Mouse (Mus musculus) neural tube, embryonic 12.5 days (tissue): ENCODE data around the gene Csk. TPM values are rescaled to one million over a fixed set of nuclear protein-coding genes. Genes with fewer than 3 reads are reported as not detected.

Source experiments
- ATAC-seq: fragments of 200-750 bp; cut with Nextera tagmentation; 2 replicates; pipeline ENCODE4 v1.8.0; 2017; ENCODE audit warnings: low read depth, mild to moderate bottlenecking, moderate TSS enrichment, moderate library complexity; ENCODE audit not compliant: low FRiP score
- H3K27ac ChIP-seq: fragments of 300-500 bp; sonication (generic); 2 replicates; pipeline ENCODE4 v1.5.1; 2016
- H3K27me3 ChIP-seq: fragments of 300-500 bp; sonication (generic); replicated peaks from 2 replicates; pipeline ENCODE4 v1.6.1; 2016; ENCODE audit warnings: mild to moderate bottlenecking
- H3K36me3 ChIP-seq: fragments of 300-500 bp; sonication (generic); 2 replicates; pipeline ENCODE4 v1.6.1; 2016; ENCODE audit warnings: mild to moderate bottlenecking
- H3K4me1 ChIP-seq: fragments of 300-500 bp; sonication (generic); 2 replicates; pipeline ENCODE4 v1.6.1; 2016
- H3K4me2 ChIP-seq: fragments of 300-500 bp; sonication (generic); replicated peaks from 2 replicates; pipeline ENCODE4 v1.6.1; 2016; ENCODE audit warnings: mild to moderate bottlenecking
- H3K4me3 ChIP-seq: fragments of 300-500 bp; sonication (generic); 2 replicates; pipeline ENCODE4 v1.5.1; 2016
- H3K9ac ChIP-seq: fragments of 300-500 bp; sonication (generic); 2 replicates; pipeline ENCODE4 v1.6.1; 2016; ENCODE audit warnings: mild to moderate bottlenecking
- H3K9me3 ChIP-seq: fragments of 300-500 bp; sonication (generic); 2 replicates; pipeline ENCODE4 v1.6.1; 2016; ENCODE audit warnings: mild to moderate bottlenecking
- WGBS: fragments of 180-500 bp; shearing (Covaris S2); methylation state at CpG from one replicate; pipeline ENCODE4 v1.1.7; 2016; 5-methylcytosine and 5-hydroxymethylcytosine counted together
- polyA plus RNA-seq: library from polyadenylated mRNA; unstranded; fragments of >200 nt; fragmentation: Nextera tagmentation; extraction: Ambion mirVana; gene quantifications from 2 replicates; pipeline ENCODE4 v1.2.1, GENCODE M21; 2016

Csk gene
- polyA plus RNA-seq, 1 experiment from 2014 or later, result 40.3 TPM

DNA sequence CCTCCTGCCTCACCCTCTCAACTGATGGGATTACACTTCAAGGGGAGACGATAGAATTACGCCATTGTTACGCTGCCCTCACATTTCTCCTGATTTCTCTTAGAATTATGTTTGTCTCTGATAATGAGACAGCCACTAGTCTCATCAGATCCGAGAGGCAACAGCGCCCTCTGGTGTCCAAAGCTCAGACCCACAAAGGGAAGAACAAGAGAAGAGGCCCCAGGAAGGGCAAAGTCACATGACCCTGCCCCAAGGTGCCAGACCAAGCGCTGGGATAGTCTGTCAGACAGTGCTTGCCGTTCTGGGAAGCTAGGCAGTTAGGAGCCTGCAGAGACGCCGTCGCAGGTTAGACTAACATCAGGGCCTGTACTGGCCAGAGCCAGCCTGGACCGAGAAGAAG is 2.3 kb upstream of the Csk start:
- 4% methylated on average over 11 of the region's 11 CpGs for WGBS
- H3K9ac ChIP-seq, result peak overlapping the region; percentile 35; the same call in 1 of the 2 replicates
- no peaks in the 10 kb centered on the region for H3K27me3 ChIP-seq
- no peaks in the 10 kb centered on the region for H3K9me3 ChIP-seq
- no peak overlapping the region for H3K27ac ChIP-seq
- H3K4me3 ChIP-seq, result no peak overlapping the region
- ATAC-seq, result peak; percentile 76
- peak overlapping the region; percentile 55 for H3K4me2 ChIP-seq
- H3K4me1 ChIP-seq, result peaks cover 10% of the 10 kb centered on the region
- no peaks in the 10 kb centered on the region for H3K36me3 ChIP-seq

DNA sequence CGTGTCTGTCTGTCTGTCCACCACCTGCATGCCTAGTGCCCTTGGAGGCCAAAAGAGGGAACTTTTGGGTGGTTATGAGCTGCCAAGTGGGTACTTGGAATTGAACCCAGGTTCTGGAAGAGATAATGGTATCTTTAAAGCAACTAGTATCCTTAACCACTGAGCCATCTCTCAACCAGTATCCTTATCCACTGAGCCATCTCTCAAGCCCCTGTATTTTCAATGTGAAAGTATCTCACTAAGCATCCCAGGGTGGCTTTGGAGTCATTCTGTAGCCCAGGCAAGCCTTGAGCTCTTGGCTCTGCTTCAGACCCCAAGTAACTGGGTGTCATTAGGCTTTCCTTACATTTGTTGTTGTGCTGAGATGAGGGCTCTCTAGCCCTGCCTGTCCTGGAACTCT is 1.5 kb upstream of the Csk start:
- ATAC-seq, result no peak
- 88% methylated on average over 1 of the region's 1 CpGs for WGBS
- H3K36me3 ChIP-seq, result no peaks in the 10 kb centered on the region
- no peaks in the 10 kb centered on the region for H3K27me3 ChIP-seq
- no peaks in the 10 kb centered on the region for H3K9me3 ChIP-seq
- H3K4me1 ChIP-seq, result peaks cover 16% of the 10 kb centered on the region
- no peak overlapping the region for H3K4me2 ChIP-seq
- no peak overlapping the region for H3K4me3 ChIP-seq
- H3K9ac ChIP-seq, result no peak overlapping the region
- H3K27ac ChIP-seq, result no peak overlapping the region

DNA sequence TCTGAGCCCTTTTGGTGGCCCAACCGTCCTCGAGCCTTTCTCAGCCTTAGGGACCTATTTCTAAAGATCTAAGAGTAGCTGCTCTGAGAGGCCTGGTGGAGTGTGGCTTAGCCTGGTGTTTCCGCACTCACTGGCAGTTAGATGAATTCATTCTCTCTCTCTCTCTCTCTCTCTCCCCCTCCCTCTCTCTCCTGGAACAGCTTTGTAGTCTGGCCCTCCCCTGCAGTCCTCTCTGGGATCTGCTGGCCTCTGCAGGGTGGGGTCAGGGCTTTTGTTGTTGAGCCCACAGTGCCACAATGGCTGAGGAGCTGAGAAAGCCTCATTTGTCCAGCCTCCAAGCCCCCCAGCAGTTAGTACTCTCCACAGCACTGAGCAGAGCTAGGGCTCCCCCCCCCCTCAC is 576 bp downstream of the Csk start:
- H3K4me3 ChIP-seq, result no peak overlapping the region
- no peaks in the 10 kb centered on the region for H3K27me3 ChIP-seq
- H3K27ac ChIP-seq, result no peak overlapping the region
- peaks cover 16% of the 10 kb centered on the region for H3K4me1 ChIP-seq
- no peak overlapping the region; the same call in 1 of the 2 replicates for H3K9ac ChIP-seq
- no peak overlapping the region for H3K4me2 ChIP-seq
- H3K36me3 ChIP-seq, result no peaks in the 10 kb centered on the region
- H3K9me3 ChIP-seq, result no peaks in the 10 kb centered on the region
- no peak for ATAC-seq
- 18% methylated on average over 3 of the region's 3 CpGs for WGBS

DNA sequence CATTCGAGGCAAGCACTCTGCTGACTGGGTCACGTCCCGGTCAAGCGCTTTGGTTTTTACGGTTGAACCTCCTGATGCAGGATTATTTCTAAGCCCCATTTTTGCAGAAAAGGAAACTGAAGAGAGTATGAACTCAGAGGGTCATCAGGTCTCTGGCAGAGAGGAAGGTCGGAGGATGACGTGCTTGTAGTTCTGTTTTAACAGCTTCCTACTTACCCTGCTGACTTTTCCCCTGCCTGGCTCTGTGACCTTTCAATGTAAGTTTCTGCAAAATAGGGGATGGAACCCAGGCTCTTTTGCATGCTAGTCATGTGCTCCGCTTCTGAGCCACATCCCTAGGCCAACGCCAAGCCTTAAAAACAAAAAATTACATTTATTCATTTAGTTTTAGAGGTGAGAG is 1.1 kb downstream of the Csk start:
- Histone ChIP-seq H3K36me3 (no peaks in the 10 kb centered on the region), H3K9me3 (no peaks in the 10 kb centered on the region), H3K9ac (no peak overlapping the region), H3K4me3 (no peak overlapping the region), H3K27me3 (no peaks in the 10 kb centered on the region), H3K27ac (no peak overlapping the region), H3K4me2 (no peak overlapping the region), H3K4me1 (peaks cover 16% of the 10 kb centered on the region)
- no peak for ATAC-seq
- 68% methylated on average over 9 of the region's 9 CpGs for WGBS

DNA sequence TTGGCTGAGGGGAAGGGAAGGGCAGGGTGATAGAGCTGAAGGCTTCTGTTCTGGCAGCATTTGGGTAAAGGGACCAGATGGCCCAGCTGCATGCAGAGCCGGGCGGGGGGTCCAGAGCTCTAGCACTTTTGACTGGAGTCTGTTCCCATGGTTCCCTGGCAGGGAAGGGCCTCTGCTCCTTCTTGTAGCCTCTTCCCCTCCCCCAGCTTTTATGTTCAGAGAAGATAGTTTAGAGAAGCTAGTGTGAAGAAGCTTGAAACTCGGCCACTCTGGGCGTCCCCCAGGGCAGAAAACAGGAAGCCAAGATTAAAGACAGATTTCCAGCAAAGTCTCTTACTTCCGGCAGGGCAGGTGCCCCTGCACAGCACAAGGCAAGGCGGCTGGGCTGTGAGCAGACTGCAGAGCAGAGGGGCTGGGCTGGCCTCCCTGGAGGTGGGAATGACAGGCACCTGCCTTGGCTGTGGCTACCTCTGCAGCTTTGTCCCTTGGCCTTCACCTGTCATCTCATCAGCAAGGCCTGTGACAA is 2.6 kb downstream of the Csk start:
- Histone ChIP-seq H3K9me3 (no peaks in the 10 kb centered on the region), H3K4me2 (no peak overlapping the region), H3K36me3 (no peaks in the 10 kb centered on the region), H3K4me1 (peaks cover 16% of the 10 kb centered on the region), H3K27ac (no peak overlapping the region), H3K27me3 (no peaks in the 10 kb centered on the region), H3K9ac (no peak overlapping the region), H3K4me3 (no peak overlapping the region)
- ATAC-seq, result no peak
- 37% methylated on average over 6 of the region's 6 CpGs for WGBS

DNA sequence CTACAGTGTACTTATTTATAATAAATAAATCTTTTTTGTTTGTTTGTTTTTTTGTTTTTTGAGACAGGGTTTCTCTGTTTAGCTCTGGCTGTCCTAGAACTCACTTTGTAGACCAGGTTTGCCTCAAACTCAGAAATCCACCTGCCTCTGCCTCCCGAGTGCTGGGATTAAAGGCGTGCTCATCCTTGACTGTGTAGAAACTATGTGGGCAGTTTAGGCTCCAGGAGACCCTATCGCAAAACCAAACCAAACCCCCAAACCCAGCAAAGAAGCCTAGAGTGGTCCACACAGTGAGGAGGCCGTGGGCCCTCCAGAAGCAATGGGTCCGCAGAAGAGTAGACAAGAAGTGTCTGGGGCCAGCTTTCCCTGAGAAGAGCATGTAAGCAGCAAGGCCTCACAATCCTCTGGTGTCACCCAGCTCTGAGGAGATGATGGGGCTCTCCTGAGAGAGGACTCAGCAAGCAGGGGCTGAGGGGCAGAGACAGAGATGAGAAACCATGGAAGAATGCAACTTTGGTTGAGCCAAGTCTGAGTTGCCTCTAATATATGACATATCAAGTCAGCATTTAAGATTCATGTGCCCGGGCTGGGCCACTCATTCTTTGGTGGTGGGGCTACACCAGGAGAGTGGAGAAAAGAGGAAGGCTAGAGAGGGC is 3.2 kb downstream of the Csk start:
- Histone ChIP-seq H3K9me3 (no peaks in the 10 kb centered on the region), H3K27me3 (no peaks in the 10 kb centered on the region), H3K36me3 (no peaks in the 10 kb centered on the region), H3K27ac (no peak overlapping the region), H3K4me3 (no peak overlapping the region), H3K4me2 (no peak overlapping the region), H3K4me1 (peaks cover 17% of the 10 kb centered on the region), H3K9ac (no peak overlapping the region)
- no peak for ATAC-seq
- WGBS, result 93% methylated on average over 6 of the region's 6 CpGs

DNA sequence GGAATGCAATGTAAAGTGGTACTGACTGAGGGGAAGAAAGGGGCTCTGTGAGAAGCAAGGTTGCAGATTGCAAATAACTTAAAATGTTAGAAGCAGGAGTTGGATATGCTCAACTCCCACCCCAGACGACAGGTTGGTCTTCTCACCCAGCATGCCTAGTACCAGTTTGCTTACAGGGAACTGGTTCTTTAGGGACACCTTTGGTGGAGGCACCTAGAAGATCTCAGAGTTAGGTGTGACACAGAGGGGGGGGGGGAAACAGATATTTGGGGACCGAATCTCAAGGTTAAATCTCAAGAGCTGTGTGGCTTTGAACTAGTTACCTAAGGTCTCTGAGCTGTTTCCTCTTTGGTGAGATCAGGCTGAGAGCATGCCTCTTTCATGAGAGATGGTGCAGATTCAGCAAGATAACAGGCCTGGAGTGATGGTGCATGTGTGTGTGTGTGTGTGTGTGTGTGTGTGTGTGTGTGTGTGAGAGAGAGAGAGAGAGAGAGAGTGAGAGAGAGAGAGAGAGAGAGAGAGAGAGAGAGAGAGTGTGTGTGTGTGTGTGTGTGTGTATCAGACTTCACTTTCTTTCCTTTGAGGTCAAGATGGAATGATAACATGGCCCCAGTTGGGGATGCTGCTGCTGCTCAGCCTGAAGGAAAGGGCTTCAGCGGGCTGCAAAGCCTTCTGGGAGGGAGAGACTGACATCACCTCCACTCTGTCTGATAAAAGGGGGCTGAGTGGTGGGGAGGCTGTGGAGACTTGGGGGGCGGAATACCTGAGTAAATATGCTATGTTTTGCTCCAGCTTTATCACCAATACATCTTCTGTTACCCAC is 5.9 kb downstream of the Csk start:
- H3K4me2 ChIP-seq, result no peak overlapping the region
- WGBS, result 80% methylated on average over 4 of the region's 4 CpGs
- ATAC-seq, result no peak
- H3K9ac ChIP-seq, result no peak overlapping the region
- no peaks in the 10 kb centered on the region for H3K36me3 ChIP-seq
- no peak overlapping the region for H3K4me3 ChIP-seq
- no peaks in the 10 kb centered on the region for H3K9me3 ChIP-seq
- H3K4me1 ChIP-seq, result peaks cover 34% of the 10 kb centered on the region
- no peak overlapping the region for H3K27ac ChIP-seq
- H3K27me3 ChIP-seq, result no peaks in the 10 kb centered on the region

DNA sequence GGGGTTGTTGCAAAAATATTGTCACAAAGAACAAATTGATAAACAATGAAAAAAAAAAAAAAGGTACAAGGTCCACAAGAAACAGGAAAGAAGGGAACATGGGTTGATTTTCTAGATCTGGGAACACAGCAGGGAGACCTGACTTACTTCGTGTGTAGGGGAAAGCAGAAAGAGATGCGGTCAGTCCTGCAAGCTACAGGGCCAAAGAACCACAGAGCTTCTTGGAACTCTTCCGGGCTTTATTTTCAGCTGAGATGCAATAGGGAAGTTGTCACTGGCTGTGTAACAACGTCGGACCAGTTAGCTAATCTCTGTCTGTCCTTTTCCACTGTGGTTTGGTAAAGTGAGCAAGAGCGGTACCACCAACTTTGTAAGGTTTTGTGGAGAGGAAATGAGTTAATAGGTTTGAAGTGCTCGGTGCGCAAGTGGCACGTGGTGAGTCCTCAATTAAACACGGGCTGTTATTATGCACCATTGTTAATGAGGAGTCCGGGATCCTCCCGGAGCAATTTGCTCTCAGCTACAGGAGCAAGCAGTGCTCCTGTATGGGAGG is 6.8 kb downstream of the Csk start:
- Histone ChIP-seq H3K4me3 (no peak overlapping the region), H3K4me1 (peaks cover 43% of the 10 kb centered on the region), H3K27ac (no peak overlapping the region), H3K27me3 (no peaks in the 10 kb centered on the region), H3K4me2 (no peak overlapping the region), H3K9ac (no peak overlapping the region), H3K9me3 (no peaks in the 10 kb centered on the region), H3K36me3 (peaks cover 7% of the 10 kb centered on the region; the same call in 1 of the 2 replicates)
- no peak for ATAC-seq
- WGBS, result 62% methylated on average over 12 of the region's 12 CpGs

DNA sequence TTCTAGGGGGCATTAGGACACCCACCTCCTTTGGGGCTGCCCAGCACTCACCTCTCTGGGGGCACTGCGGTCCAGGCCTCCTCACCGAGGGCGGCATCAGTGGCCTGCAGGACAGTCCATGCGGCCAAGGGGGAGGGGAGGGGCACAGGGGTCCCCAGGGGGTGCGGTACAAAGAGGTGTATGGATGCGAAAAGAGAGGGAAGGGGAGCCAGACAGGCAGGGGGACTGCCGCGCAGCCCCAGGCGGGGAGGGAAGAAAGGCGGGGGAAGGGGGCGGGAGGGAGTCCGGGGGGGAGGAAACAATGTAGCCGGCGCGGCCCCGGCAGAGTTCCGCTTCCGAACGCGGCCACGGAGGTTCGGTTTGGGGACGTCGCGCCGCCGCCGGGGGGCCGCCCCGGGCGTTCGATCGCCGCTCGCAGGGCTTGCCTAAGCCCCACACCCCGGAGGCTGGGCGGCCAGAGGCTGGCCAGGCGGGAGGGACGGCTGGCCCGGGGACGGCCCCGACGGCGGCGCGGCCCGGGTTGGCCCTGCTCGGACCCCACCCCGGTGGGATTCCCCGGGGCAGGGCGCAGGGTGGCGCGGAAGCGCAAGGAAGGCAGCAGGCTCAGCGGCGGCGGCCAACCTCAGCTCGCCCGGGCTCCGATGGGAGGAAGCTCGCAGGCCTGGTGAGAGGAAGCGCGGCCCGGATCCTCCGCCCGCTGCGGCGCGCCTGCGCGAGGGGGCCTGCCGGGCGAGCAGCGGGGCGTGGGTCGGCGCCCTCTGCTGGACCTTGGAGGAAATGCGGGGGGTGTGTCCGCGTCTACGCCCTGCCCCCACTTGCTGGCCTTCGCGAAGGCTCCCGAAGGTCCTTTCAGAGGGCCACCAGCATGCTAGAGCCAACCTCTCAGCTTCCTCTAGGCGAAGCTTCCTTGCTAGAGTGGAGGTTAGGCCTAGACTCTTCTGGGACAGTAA is 8.2 kb downstream of the Csk start:
- Histone ChIP-seq H3K27ac (peak overlapping the region; percentile 84), H3K4me3 (peak overlapping the region; percentile 99), H3K9me3 (no peaks in the 10 kb centered on the region), H3K36me3 (peaks cover 9% of the 10 kb centered on the region; the same call in 1 of the 2 replicates), H3K27me3 (no peaks in the 10 kb centered on the region), H3K4me1 (peaks cover 48% of the 10 kb centered on the region), H3K4me2 (peak overlapping the region; percentile 94), H3K9ac (peak overlapping the region; percentile 99)
- WGBS, result under 1% methylated on average over 81 of the region's 85 CpGs
- peak; percentile 81 for ATAC-seq

DNA sequence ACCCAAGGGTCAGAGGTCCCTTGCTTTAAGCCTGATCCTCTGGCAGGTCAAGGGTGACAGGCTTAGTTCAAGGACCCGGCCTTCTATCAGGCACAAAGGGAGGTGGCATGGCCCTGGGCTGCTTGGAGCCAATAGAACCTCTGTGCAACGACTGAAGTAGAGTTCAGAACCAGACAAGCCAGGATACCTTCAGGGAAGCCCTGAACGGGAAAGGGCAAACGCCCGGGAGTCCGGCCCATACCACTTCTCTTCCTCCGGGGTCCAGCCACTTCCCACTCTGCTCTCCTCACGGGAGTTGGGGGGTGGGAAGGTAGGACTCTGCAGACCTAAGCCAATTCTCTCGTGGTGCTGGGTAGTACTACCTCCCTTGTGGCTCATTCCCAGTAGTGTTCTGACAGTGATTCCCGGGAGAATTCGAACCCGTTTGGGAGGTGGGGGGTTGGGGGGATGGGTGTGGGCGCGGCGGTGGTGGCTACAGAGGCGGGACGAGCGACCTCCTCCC is 8.9 kb downstream of the Csk start:
- under 1% methylated on average over 18 of the region's 18 CpGs for WGBS
- peak; percentile 32; the same call in 1 of the 2 replicates for ATAC-seq
- Histone ChIP-seq H3K4me2 (peak overlapping the region; percentile 94), H3K9ac (peak overlapping the region; percentile 99), H3K27me3 (no peaks in the 10 kb centered on the region), H3K36me3 (peaks cover 9% of the 10 kb centered on the region; the same call in 1 of the 2 replicates), H3K9me3 (no peaks in the 10 kb centered on the region), H3K4me1 (peaks cover 55% of the 10 kb centered on the region), H3K4me3 (peak overlapping the region; percentile 99), H3K27ac (no peak overlapping the region)

DNA sequence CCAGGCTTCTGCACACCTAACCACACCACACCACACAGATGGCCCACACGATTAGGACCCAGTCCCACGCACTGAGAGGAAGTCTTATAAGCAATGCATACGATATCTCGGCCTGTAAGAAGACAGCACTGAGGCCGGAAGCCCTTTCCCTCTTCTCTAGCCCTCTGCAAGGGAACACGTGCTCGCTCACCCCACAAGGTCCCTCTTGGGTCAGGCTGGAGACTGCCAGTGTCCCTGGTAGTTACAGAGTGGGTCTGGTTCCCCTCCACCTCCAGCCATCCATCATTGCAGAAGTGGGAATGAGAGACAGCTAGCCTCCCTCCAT is 9.6 kb downstream of the Csk start:
- Histone ChIP-seq H3K27me3 (no peaks in the 10 kb centered on the region), H3K4me1 (peaks cover 62% of the 10 kb centered on the region), H3K4me2 (peak overlapping the region; percentile 94), H3K4me3 (peak overlapping the region; percentile 99), H3K36me3 (peaks cover 9% of the 10 kb centered on the region; the same call in 1 of the 2 replicates), H3K9me3 (no peaks in the 10 kb centered on the region), H3K27ac (no peak overlapping the region), H3K9ac (peak overlapping the region; percentile 99)
- no peak for ATAC-seq
- 64% methylated on average over 7 of the region's 7 CpGs for WGBS
